Mouse (Mus musculus) myocyte (in vitro differentiated cells): ENCODE results near the gene Actb.

Experiments
- E2F4 ChIP-seq: IDR thresholded peaks from one replicate; pipeline ENCODE4 v1.6.1; 2011; ENCODE audit warnings: mild to moderate bottlenecking, control low read depth, moderate library complexity; ENCODE audit not compliant: insufficient read depth
- MAX ChIP-seq: IDR thresholded peaks from one replicate; pipeline ENCODE4 v1.6.1; 2011; ENCODE audit warnings: low read depth, mild to moderate bottlenecking, control low read depth
- POLR2A ChIP-seq: IDR thresholded peaks from one replicate; pipeline ENCODE4 v1.6.1; 2011; ENCODE audit warnings: low read depth, mild to moderate bottlenecking, control low read depth, moderate library complexity; ENCODE audit not compliant: insufficient read length
- POLR2AphosphoS2 ChIP-seq: IDR thresholded peaks from one replicate; pipeline ENCODE4 v1.6.1; 2011; ENCODE audit warnings: low read depth, control low read depth; ENCODE audit not compliant: insufficient read length
- SRF ChIP-seq: IDR thresholded peaks from one replicate; pipeline ENCODE4 v1.6.1; 2011; ENCODE audit warnings: low read depth; ENCODE audit not compliant: control insufficient read depth, insufficient read length
- TCF12 ChIP-seq: IDR thresholded peaks from one replicate; pipeline ENCODE4 v1.6.1; 2011; ENCODE audit warnings: mild to moderate bottlenecking, control low read depth; ENCODE audit not compliant: poor library complexity, insufficient read depth, severe bottlenecking
- TCF3 ChIP-seq: IDR thresholded peaks from one replicate; pipeline ENCODE4 v1.6.1; 2011; ENCODE audit warnings: low read depth, control low read depth; ENCODE audit not compliant: insufficient read length
- USF1 ChIP-seq: IDR thresholded peaks from one replicate; pipeline ENCODE4 v1.6.1; 2011; ENCODE audit warnings: low read depth, mild to moderate bottlenecking, control low read depth, moderate library complexity

DNA sequence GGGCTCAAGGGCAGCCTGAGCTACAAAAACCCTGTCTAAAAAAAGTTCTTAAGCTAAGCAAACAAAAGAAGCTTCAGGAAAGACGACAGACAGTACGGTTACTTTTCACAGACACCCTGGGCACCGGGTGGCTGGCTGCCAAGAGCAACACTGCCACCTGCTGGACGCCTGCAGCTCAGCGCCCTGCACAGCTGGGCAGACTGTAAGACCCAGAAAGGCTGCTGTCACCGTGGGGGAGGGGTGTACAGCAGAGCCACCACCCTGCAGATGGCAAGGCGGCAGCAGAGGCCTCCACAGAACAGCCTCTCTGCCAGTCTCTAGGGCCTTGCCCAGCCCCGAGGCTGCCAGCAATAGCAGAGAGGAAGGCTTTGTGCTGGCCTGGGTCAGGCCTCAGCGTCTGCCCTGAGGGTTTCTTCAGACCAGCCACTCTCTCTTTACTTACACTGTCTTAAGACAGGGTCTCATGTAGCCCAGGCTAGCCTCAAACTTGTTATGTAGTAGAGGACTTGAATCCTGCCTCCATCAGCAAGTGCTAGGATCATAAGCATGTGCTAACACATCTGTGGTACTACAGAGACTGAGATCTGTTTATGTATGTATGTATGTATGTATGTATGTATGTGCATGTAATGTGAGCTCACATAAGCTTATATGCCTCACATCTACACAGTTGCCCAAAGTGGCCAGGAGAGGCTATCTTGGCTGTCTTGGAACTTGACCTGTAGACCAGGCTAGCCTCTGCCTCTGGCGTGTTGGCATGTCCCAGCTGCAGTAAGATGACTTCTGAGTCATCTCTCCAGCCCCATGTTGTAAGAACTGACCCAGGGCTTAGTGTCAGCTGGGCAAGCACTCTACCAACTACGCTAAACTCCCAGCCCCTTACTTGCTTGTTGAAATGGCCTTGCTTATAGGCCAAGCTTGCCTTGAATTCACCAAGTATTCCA is 28.9 kb downstream of the Actb start:
- TF ChIP-seq MAX = no peak
- TF ChIP-seq POLR2A = no peak
- TF ChIP-seq POLR2AphosphoS2 = peak; percentile 10
- no peak for TF ChIP-seq TCF3
- TF ChIP-seq USF1 = no peak
- no peak for TF ChIP-seq TCF12
- TF ChIP-seq E2F4 = no peak
- TF ChIP-seq SRF = no peak
